Mouse (Mus musculus): ENCODE results near the gene Tsnaxip1. TPM values are rescaled to one million over a fixed set of nuclear protein-coding genes. Genes with fewer than 3 reads are reported as not detected.
"Not testable (repeated sequence)": the region's sequence is repeated elsewhere in the genome, so short reads cannot be mapped to it uniquely, and the experiment has no call there.

Gene Tsnaxip1
- polyA plus RNA-seq, 1 experiment from 2014 or later, result 3.4 TPM

- peak overlapping the region; percentile 83 for H3K4me3 ChIP-seq (ENCODE audit: low read depth, low read length)
- 10% methylated on average over 4 of the region's 4 CpGs for whole genome bisulfite sequencing
- H3K36me3 ChIP-seq (ENCODE audit: control insufficient read depth, insufficient read depth, low read length), result peaks cover 36% of the 10 kb centered on the region
- DNase-seq (ENCODE audit: low spot score), result no peak
- H3K4me2 ChIP-seq (ENCODE audit: low read depth, low read length), result peak overlapping the region; percentile 80
- no peaks in the 10 kb centered on the region for H3K27me3 ChIP-seq (replicated peaks; ENCODE audit: control insufficient read depth, insufficient read depth, low read length)
- no peak for ATAC-seq (ENCODE audit: low read depth)
- no peaks in the 10 kb centered on the region for H3K9me3 ChIP-seq (ENCODE audit: control insufficient read depth, low read length)
- peak overlapping the region; percentile 35; the same call in 1 of the 2 replicates for H3K27ac ChIP-seq (replicated peaks; ENCODE audit: low read depth, low read length)
- H3K4me1 ChIP-seq (ENCODE audit: control insufficient read depth, insufficient read depth, low read length), result peaks cover 10% of the 10 kb centered on the region; the same call in 1 of the 2 replicates
- peak overlapping the region; percentile 85 for H3K9ac ChIP-seq (ENCODE audit: low read depth, low read length)
These were observed 1.2 kb upstream of the Tsnaxip1 start for GRCm38 (mm10) chr8:105826379-105826778.

GRCm38 (mm10) chr8:105833740-105834139 lies 6.2 kb downstream of the Tsnaxip1 start:
- not testable (repeated sequence) for H3K4me1 ChIP-seq (ENCODE audit: control insufficient read depth, insufficient read depth, low read length); H3K36me3 ChIP-seq (ENCODE audit: control insufficient read depth, insufficient read depth, low read length); H3K9me3 ChIP-seq (ENCODE audit: control insufficient read depth, low read length); H3K9ac ChIP-seq (ENCODE audit: low read depth, low read length); DNase-seq (ENCODE audit: low spot score); ATAC-seq (ENCODE audit: low read depth); H3K4me2 ChIP-seq (ENCODE audit: low read depth, low read length); H3K4me3 ChIP-seq (ENCODE audit: low read depth, low read length); H3K27me3 ChIP-seq (replicated peaks; ENCODE audit: control insufficient read depth, insufficient read depth, low read length); H3K27ac ChIP-seq (replicated peaks; ENCODE audit: low read depth, low read length)
- WGBS, result 80% methylated on average over 2 of the region's 2 CpGs

- 24% methylated on average over 11 of the region's 11 CpGs for WGBS
- H3K36me3 ChIP-seq (ENCODE audit: control insufficient read depth, insufficient read depth, low read length), result no peaks in the 10 kb centered on the region
- H3K9me3 ChIP-seq (ENCODE audit: control insufficient read depth, low read length), result no peaks in the 10 kb centered on the region
- no peak for ATAC-seq (ENCODE audit: low read depth)
- no peaks in the 10 kb centered on the region for H3K27me3 ChIP-seq (replicated peaks; ENCODE audit: control insufficient read depth, insufficient read depth, low read length)
- DNase-seq (ENCODE audit: low spot score), result no peak
- H3K4me3 ChIP-seq (ENCODE audit: low read depth, low read length), result no peak overlapping the region
- H3K27ac ChIP-seq (replicated peaks; ENCODE audit: low read depth, low read length), result no peak overlapping the region
- H3K9ac ChIP-seq (ENCODE audit: low read depth, low read length), result no peak overlapping the region
- no peak overlapping the region for H3K4me2 ChIP-seq (ENCODE audit: low read depth, low read length)
- H3K4me1 ChIP-seq (ENCODE audit: control insufficient read depth, insufficient read depth, low read length), result no peaks in the 10 kb centered on the region
These were observed 7.8 kb downstream of the Tsnaxip1 start for GRCm38 (mm10) chr8:105835318-105835717.

- DNase-seq (ENCODE audit: low spot score) (no peak), ATAC-seq (ENCODE audit: low read depth) (no peak)
- Histone ChIP-seq H3K4me3 (ENCODE audit: low read depth, low read length) (no peak overlapping the region), H3K4me2 (ENCODE audit: low read depth, low read length) (no peak overlapping the region), H3K4me1 (ENCODE audit: control insufficient read depth, insufficient read depth, low read length) (no peaks in the 10 kb centered on the region), H3K9ac (ENCODE audit: low read depth, low read length) (no peak overlapping the region), H3K27me3 (replicated peaks; ENCODE audit: control insufficient read depth, insufficient read depth, low read length) (no peaks in the 10 kb centered on the region), H3K36me3 (ENCODE audit: control insufficient read depth, insufficient read depth, low read length) (0 out of 2 replicates have a peak, but pooled peaks cover 6% of the 10 kb centered on the region), H3K27ac (replicated peaks; ENCODE audit: low read depth, low read length) (no peak overlapping the region), H3K9me3 (ENCODE audit: control insufficient read depth, low read length) (no peaks in the 10 kb centered on the region)
- WGBS, result 86% methylated on average over 6 of the region's 6 CpGs
These were observed 9.5 kb downstream of the Tsnaxip1 start for GRCm38 (mm10) chr8:105836991-105837390.

- 91% methylated on average over 5 of the region's 5 CpGs for WGBS
- no peak for ATAC-seq (ENCODE audit: low read depth)
These were observed 11.7 kb downstream of the Tsnaxip1 start for GRCm38 (mm10) chr8:105839209-105839608.

GRCm38 (mm10) chr8:105846678-105847077 lies 19.1 kb downstream of the Tsnaxip1 start:
- H3K27ac ChIP-seq (replicated peaks; ENCODE audit: low read depth, low read length), result no peak overlapping the region
- no peaks in the 10 kb centered on the region for H3K27me3 ChIP-seq (replicated peaks; ENCODE audit: control insufficient read depth, insufficient read depth, low read length)
- no peak overlapping the region for H3K9ac ChIP-seq (ENCODE audit: low read depth, low read length)
- no peaks in the 10 kb centered on the region for H3K9me3 ChIP-seq (ENCODE audit: control insufficient read depth, low read length)
- peaks cover 7% of the 10 kb centered on the region; the same call in 1 of the 2 replicates for H3K4me1 ChIP-seq (ENCODE audit: control insufficient read depth, insufficient read depth, low read length)
- WGBS, result 90% methylated on average over 10 of the region's 11 CpGs
- no peak overlapping the region for H3K4me2 ChIP-seq (ENCODE audit: low read depth, low read length)
- H3K36me3 ChIP-seq (ENCODE audit: control insufficient read depth, insufficient read depth, low read length), result peaks cover 66% of the 10 kb centered on the region
- DNase-seq (ENCODE audit: low spot score), result no peak
- no peak overlapping the region for H3K4me3 ChIP-seq (ENCODE audit: low read depth, low read length)
- ATAC-seq (ENCODE audit: low read depth), result no peak

More at GRCm38 (mm10) chr8:105839209-105839608, 11.7 kb downstream of the Tsnaxip1 start:
- Histone ChIP-seq H3K9me3 (ENCODE audit: control insufficient read depth, low read length) (no peaks in the 10 kb centered on the region), H3K4me3 (ENCODE audit: low read depth, low read length) (no peak overlapping the region), H3K4me2 (ENCODE audit: low read depth, low read length) (no peak overlapping the region), H3K36me3 (ENCODE audit: control insufficient read depth, insufficient read depth, low read length) (peaks cover 14% of the 10 kb centered on the region), H3K27ac (replicated peaks; ENCODE audit: low read depth, low read length) (no peak overlapping the region), H3K27me3 (replicated peaks; ENCODE audit: control insufficient read depth, insufficient read depth, low read length) (no peaks in the 10 kb centered on the region), H3K4me1 (ENCODE audit: control insufficient read depth, insufficient read depth, low read length) (no peaks in the 10 kb centered on the region), H3K9ac (ENCODE audit: low read depth, low read length) (no peak overlapping the region)
- no peak for DNase-seq (ENCODE audit: low spot score)

- Histone ChIP-seq H3K4me1 (ENCODE audit: control insufficient read depth, insufficient read depth, low read length) (peaks cover 7% of the 10 kb centered on the region; the same call in 1 of the 2 replicates), H3K9me3 (ENCODE audit: control insufficient read depth, low read length) (no peaks in the 10 kb centered on the region), H3K27me3 (replicated peaks; ENCODE audit: control insufficient read depth, insufficient read depth, low read length) (no peaks in the 10 kb centered on the region), H3K27ac (replicated peaks; ENCODE audit: low read depth, low read length) (no peak overlapping the region), H3K36me3 (ENCODE audit: control insufficient read depth, insufficient read depth, low read length) (peaks cover 47% of the 10 kb centered on the region), H3K4me3 (ENCODE audit: low read depth, low read length) (no peak overlapping the region), H3K9ac (ENCODE audit: low read depth, low read length) (no peak overlapping the region), H3K4me2 (ENCODE audit: low read depth, low read length) (peak overlapping the region; percentile 46; the same call in 1 of the 2 replicates)
- 83% methylated on average over 4 of the region's 4 CpGs for WGBS
- no peak for DNase-seq (ENCODE audit: low spot score)
- no peak for ATAC-seq (ENCODE audit: low read depth)
These were observed 22.5 kb downstream of the Tsnaxip1 start for GRCm38 (mm10) chr8:105850014-105850413.

GRCm38 (mm10) chr8:105850611-105851010 lies 23.1 kb downstream of the Tsnaxip1 start:
- WGBS, result 75% methylated on average over 7 of the region's 7 CpGs
- ATAC-seq (ENCODE audit: low read depth) (no peak), DNase-seq (ENCODE audit: low spot score) (no peak)
- H3K9ac ChIP-seq (ENCODE audit: low read depth, low read length), result peak overlapping the region; percentile 27; the same call in 1 of the 2 replicates
- H3K27ac ChIP-seq (replicated peaks; ENCODE audit: low read depth, low read length), result no peak overlapping the region
- peaks cover 7% of the 10 kb centered on the region; the same call in 1 of the 2 replicates for H3K4me1 ChIP-seq (ENCODE audit: control insufficient read depth, insufficient read depth, low read length)
- no peaks in the 10 kb centered on the region for H3K27me3 ChIP-seq (replicated peaks; ENCODE audit: control insufficient read depth, insufficient read depth, low read length)
- H3K36me3 ChIP-seq (ENCODE audit: control insufficient read depth, insufficient read depth, low read length), result peaks cover 41% of the 10 kb centered on the region
- no peaks in the 10 kb centered on the region for H3K9me3 ChIP-seq (ENCODE audit: control insufficient read depth, low read length)
- peak overlapping the region; percentile 15; the same call in 1 of the 2 replicates for H3K4me3 ChIP-seq (ENCODE audit: low read depth, low read length)
- peak overlapping the region; percentile 46 for H3K4me2 ChIP-seq (ENCODE audit: low read depth, low read length)

GRCm38 (mm10) chr8:105851651-105852143 lies 24.2 kb downstream of the Tsnaxip1 start:
- no peaks in the 10 kb centered on the region for H3K27me3 ChIP-seq (replicated peaks; ENCODE audit: control insufficient read depth, insufficient read depth, low read length)
- DNase-seq (ENCODE audit: low spot score), result peak; percentile 98
- H3K4me1 ChIP-seq (ENCODE audit: control insufficient read depth, insufficient read depth, low read length), result peaks cover 13% of the 10 kb centered on the region
- H3K27ac ChIP-seq (replicated peaks; ENCODE audit: low read depth, low read length), result peak overlapping the region; percentile 49
- no peaks in the 10 kb centered on the region for H3K9me3 ChIP-seq (ENCODE audit: control insufficient read depth, low read length)
- peak; percentile 88 for ATAC-seq (ENCODE audit: low read depth)
- peaks cover 30% of the 10 kb centered on the region for H3K36me3 ChIP-seq (ENCODE audit: control insufficient read depth, insufficient read depth, low read length)
- under 1% methylated on average over 34 of the region's 34 CpGs for WGBS
- H3K9ac ChIP-seq (ENCODE audit: low read depth, low read length), result peak overlapping the region; percentile 76
- H3K4me3 ChIP-seq (ENCODE audit: low read depth, low read length), result peak overlapping the region; percentile 55
- peak overlapping the region; percentile 77 for H3K4me2 ChIP-seq (ENCODE audit: low read depth, low read length)
